Mouse (Mus musculus): ENCODE results near the gene Rnase4.

GRCm38 (mm10) chr14:51085086-51085485, 5.8 kb upstream of the Rnase4 start:
- TF ChIP-seq GATA1 (IDR thresholded peaks at IDR 0.05; ENCODE audit: borderline replicate concordance, low read length) (no peak), FLI1 (IDR thresholded peaks at IDR 0.05; ENCODE audit: low read length) (no peak)

All from megakaryocyte, embryonic 14.5 days (primary cell).